Mouse (Mus musculus): ENCODE results near the gene Retnlg. TPM values are rescaled to one million over a fixed set of nuclear protein-coding genes. Genes with fewer than 3 reads are reported as not detected.
"Not testable (repeated sequence)": the region's sequence is repeated elsewhere in the genome, so short reads cannot be mapped to it uniquely, and the experiment has no call there.

Gene Retnlg
- under 1 TPM in 1 of 2 experiments, not detected in 1; 0.98 TPM for total RNA-seq (2021)
- long read RNA-seq, experiment 1: 0 reads
- long read RNA-seq, experiment 2, partial matches to known transcripts: 0 of 1 reads
- long read RNA-seq, experiment 2, other reads (novel, unspliced or antisense): 0 of 1 reads

DNA sequence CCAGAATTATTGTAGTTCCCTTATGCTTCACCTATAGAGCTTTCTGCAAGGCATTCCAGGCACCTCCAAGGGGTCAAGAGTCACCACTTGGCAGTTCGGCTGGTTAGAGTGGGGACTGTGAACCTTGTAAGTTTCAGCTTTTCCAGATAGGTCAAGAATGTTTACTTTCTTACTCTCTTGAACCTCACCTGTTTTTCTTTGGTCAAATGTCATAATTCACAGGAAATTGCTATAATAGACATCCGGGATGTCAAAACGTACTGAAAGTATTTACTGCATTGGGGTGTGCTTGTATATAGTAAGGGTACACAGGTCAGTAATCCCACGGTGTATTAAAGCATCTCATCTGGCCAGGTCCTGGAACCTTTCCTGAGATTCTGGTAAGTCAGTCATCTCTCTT is at the start of gene Retnlg:
Retnlg (plus strand) TSS at position 301 of the 400 bp plus-strand sequence.
- DNase-seq (ENCODE audit: low spot score in 2 of 2): no peak

DNA sequence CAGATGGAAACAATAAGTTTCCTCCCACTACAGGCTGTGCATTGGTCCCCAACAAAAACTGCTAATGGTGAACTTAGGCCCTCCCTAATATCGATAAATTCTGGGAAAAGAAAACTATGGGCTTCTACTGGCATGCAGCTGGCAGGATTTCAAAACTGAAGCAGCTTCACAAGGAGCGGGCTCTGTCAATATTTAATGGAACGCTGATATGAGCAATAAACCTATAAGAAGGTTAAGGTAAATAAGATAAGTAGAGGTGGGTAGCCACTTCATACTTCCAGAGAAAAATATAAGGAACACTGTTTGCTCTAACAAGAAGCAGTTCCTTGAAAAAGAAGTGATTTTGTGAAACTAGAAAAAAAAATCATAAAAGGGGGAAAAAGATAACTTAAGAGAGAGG is 45.9 kb upstream of the Retnlg start:
- no peak for DNase-seq (ENCODE audit: low spot score in 2 of 2)

DNA sequence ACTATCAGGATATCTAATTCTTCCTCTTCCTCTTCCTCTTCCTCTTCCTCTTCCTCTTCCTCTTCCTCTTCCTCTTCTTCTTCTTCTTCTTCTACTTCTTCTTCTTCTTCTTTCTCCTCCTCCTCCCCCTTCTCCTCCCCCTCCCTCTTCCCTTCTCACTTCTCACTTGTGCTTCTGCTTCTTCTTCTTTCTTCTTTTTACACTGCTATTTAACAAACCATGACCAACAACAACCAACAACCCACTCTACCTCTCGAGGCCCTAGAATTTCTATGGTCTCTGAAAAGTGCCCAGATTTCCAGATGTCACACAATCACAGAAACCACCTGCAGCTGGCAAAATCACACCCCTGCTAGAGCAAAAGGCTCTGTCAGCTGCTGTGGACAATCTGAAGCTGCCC is 44.8 kb upstream of the Retnlg start:
- no peak for DNase-seq (ENCODE audit: low spot score in 2 of 2)

DNA sequence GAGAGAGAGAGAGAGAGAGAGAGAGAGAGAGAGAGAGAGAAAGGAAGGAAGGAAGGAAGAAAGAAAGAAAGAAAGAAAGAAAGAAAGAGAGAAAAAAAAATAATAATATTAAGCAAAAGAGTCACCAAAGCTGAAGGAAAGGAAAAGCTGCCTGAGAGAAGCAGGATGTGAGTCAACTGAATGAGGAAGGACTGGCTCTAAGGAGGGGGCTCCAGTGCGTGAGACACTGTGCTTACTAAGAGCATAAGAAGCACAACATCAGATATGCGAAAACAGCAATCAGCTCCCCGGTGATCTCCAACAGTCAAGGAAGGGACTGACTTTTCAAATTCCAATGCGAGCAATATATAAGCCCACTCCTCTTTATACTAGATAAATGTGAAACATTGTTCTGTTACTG is 43.4 kb upstream of the Retnlg start:
- no peak for DNase-seq (ENCODE audit: low spot score in 2 of 2)

DNA sequence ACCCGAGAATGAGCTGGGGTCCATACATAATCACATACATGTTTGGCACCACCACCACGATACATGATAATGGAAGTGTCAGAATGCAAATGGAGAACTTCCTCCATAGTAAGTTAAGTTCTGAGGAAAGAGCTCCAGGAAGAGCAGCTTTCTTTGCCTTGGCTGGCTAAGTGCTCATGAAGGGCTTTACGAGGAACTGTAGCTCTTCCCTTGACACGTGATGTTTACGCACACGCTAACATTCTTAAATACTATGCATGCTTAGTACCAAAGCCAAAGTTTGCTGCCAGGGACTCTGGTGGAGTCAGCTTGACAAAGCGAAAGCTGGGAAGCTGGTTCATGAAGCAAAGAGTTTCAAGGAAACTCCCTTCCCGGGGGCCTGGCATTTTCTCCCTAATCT is 40.4 kb upstream of the Retnlg start:
- DNase-seq (ENCODE audit: low spot score in 2 of 2): no peak

DNA sequence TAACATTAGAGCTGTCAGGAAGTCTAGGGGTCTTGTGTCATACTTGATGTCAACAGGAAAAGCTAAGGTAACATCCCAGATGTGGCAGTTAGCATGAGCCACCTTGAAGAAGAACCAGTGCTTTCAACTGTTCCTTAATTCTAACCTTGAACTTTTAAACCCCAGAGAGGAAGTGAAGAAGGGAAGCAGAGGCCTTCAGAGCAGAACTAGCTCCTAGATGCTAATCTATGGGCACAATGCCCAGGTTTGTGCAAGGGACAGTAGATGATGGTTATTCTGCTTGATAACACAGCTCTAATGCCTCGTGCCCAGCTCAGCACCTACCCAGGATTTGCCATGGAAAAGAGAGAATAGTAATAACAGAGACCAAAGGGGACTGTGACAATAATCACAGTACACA is 38.8 kb upstream of the Retnlg start:
- not testable (repeated sequence) for DNase-seq (ENCODE audit: low spot score in 2 of 2)

DNA sequence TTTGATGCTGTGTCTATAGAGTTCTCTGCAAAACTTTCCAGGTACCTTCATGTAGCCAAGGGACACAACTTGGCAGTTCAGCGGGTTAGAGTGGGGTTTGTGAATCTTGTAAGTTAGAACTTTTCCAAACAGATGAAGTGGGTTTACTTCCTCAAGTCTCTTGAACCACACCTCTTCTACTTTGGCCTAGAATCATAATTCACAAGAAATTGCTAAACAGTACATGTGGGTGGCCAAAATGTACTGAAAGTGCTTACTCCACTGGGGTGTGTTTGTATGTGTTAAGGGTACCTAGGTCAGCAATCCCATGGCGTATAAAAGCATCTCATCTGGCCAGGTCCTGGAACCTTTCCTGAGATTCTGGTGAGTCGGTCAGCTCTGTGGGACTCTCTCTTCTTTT is 30.2 kb upstream of the Retnlg start, which contains the start of gene Retnla:
Retnla (plus strand) TSS at position 286 of the 400 bp plus-strand sequence.
- DNase-seq (ENCODE audit: low spot score in 2 of 2): no peak

DNA sequence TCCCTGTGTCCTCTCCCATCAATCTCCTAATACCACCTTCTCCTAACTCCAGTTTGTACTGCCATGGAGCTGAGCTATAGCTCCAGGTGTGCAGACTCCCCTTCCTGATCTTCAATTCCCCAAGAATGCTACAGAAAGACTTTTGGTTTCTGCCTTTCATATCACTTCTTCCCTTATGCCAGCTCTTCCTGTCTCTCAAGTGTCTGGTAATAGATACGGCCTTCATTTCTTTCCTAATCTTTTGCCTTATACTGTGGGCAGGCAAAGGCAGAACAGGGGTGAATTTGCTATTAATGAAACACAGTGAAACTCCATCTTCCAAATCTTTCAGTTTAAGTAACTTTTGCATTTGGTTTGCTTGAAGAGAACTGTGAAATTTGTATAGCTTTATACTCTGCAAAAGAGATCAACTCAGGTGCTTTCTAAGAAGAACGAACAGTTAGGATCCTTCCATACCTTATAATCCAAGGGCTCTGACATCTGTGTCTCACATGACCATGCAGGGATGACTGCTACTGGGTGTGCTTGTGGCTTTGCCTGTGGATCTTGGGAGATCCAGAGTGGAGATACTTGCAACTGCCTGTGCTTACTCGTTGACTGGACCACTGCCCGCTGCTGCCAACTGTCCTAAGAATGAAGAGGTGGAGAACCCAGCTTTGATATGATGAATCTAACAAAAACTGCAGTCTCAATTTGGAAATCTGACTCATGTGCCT is 28.6 kb upstream of the Retnlg start:
- DNase-seq (ENCODE audit: low spot score in 2 of 2): no peak

DNA sequence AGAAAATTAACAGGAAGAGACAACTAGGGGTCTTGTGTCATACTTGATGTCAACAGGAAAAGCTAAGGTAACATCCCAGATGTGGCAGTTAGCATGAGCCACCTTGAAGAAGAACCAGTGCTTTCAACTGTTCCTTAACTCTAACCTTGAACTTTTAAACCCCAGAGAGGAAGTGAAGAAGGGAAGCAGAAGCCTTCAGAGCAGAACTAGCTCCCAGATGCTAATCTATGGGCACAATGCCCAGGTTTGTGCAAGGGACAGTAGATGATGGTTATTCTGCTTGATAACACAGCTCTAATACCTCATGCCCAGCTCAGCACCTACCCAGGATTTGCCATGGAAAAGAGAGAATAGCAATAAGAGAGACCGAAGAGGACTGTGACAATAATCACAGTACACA is 7.4 kb upstream of the Retnlg start:
- not testable (repeated sequence) for DNase-seq (ENCODE audit: low spot score in 2 of 2)

DNA sequence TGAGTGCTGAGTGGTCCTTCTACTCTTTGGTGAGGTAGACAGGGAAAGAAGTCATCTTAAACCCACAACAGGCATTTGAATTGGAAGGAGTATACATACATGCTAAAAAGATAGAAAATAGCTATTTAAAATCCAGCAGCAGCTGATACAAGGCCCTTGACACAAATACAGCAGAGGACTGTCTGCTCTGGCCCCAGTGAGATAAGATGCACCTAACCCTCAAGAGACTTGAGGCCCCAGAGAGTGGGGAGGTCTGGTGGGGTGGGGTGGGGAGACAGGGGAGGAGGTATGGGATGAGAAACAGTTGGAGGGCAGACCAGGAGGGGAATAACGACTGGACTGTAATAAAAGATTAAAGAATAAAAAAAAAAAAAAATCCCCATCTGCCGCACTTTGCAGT is 4.7 kb upstream of the Retnlg start:
- DNase-seq (ENCODE audit: low spot score in 2 of 2): no peak

DNA sequence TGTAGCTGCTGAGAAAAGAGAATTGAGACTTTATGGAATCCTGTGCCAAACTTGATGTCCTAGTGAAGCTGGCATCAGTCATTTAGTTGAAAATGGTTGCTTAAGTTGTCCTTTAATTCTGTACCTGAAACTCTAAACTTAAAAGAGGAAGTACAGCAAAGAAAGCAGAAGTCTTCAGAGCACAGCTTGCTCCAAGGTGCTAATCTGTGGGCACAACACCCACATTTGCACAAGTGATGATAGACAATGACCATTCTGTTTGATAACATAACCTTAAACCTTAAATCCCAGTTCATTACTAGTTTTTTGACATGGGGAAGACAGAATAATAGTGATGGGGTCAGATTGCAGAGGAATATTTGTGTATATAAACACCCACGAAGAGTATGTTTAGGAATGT is 3.8 kb upstream of the Retnlg start:
- DNase-seq (ENCODE audit: low spot score in 2 of 2): no peak

DNA sequence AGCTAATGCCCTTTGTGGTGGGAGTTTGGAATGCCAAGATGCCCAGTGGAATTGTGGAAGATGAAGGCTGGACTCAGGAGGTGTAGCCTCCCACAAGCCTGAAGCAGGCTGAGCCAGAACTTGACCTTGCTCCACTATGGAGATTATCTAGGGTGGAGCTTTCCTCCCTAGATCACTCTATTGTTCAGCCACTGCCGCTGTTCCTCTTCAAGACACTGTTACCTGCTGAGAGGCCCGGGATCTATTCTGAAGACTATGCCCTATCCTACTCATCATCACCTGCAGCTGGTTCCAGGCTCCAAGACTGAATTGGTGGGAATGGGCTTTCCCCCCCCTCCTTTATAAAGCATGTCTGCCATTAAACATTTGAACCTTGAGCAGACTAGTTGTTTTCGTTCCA is 2.8 kb upstream of the Retnlg start:
- DNase-seq (ENCODE audit: low spot score in 2 of 2): no peak

DNA sequence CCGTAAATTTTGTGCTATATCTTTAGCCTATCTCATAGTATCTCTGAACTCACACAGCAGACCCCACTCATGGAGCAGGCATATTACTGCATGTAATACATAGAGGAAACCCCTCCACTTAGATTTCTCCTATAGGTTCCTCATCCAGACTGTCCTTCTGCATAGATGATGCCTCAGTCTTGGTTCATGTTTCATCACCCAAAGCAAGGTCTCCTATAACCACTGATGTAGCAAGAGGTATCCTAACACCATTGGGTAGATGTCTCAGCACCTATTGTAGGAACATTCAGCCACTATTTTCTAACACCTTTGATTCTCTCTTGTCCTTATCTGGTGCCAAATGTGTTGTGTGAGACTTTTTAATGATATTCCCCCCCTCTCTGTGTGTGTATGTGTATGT is 667 bp upstream of the Retnlg start:
- DNase-seq (ENCODE audit: low spot score in 2 of 2): no peak

DNA sequence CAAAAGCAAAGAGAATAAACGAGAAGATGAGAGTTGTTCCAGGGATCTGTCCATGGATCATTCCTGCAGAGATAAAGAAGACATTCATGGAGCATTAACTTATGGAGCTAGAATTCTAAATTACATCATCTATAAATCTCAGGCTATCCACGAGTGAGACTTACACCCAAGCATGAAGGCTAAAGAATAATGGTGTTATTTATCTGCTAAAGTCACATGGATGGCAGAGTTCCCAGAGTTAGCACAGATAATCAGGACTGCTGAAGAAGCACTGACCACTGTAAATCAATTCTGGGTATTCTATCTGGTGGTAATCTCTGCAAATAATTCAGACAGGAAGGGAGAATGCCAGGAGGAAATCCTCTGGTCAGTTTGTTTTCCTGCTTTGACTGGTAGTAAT is 18.3 kb downstream of the Retnlg start:
- no peak for DNase-seq (ENCODE audit: low spot score in 2 of 2)

DNA sequence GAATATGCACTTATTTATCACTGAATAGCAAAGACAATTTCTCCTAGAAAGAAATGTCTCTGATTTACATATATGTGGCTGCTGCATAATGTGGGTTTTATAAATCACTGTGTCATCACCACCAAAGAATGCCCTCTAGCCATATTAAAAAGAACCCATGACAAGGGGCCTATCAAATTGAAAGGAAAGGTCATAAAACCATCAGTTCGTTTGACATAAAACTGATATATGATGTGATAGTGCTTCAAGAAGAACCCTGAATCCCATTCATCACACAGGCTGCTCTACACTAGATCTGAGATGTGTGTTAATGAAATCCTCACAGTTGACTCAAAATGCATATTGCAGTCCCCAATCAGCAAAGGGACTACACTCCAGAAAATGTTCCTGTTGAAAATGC is 27.4 kb downstream of the Retnlg start:
- no peak for DNase-seq (ENCODE audit: low spot score in 2 of 2)

DNA sequence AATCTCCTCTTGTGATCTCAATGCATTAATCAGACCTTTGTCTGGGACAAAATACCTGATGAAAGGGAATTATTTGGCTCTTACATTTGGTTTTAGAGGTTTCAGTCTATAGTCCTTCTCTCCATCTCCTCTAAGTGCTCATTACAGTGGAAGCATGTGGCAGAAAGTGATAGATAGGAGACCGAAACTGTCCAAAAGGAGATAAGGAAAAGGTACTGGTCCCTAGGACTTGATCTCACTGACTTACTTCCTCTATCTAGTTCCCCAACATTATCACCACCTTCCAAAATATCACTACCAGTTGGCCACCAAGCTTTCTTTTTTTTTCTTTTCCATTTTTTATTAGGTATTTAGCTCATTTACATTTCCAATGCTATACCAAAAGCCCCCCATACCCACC is 38.8 kb downstream of the Retnlg start:
- no peak for DNase-seq (ENCODE audit: low spot score in 2 of 2)

DNA sequence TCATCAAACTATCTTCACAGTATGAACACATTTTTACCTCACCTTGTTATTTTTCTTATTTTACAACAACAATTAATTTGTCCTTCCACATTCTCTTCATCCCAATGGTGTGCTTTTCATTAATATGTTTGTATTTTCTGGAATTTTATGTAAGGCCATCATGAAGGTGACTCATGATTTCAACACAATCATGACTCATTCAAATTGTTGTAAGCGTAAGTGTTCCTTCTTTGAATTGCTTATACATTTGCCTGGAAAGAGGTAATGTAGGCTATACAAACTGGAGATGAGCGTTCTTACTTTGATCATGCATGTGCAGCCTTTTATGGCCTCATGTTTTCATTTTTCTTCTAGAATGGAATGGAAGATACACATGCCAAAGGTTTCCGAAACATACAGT is 40.8 kb downstream of the Retnlg start:
- DNase-seq (ENCODE audit: low spot score in 2 of 2): no peak

DNA sequence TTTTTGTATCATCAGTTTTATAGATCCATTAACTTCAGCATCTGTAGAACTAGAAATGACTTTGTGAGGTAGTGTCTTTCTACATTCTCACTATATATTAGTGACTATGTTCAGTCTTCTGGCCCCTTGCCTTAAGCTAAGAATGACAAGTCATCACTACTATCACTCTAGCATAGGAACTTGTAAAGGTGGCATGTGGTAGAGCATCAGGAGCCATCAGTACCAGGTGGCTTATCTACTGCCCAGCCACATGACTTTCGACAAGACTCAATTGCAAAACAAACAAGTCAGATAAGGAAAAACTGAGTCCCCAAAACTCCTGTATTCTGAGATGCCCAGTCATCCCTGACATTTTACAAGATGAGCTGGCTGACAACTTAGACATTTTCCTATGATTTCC is 51.3 kb downstream of the Retnlg start:
- DNase-seq (ENCODE audit: low spot score in 2 of 2): no peak

Other genes with a start within 250 kb of the Retnlg start
- not detected for gene Trat1, start 100.6 kb upstream of the Retnlg start, total RNA-seq (2021)
- gene Retnlb, start 55.8 kb upstream of the Retnlg start, total RNA-seq (2021): not detected
- gene Retnla, start 30.1 kb upstream of the Retnlg start, total RNA-seq (2021): not detected
- 10 to 100 TPM; 13.8 to 18.7 TPM for gene Dzip3, start 121.5 kb downstream of the Retnlg start, total RNA-seq (2021)
- 10 to 100 TPM; 10.8 to 12.2 TPM for gene Cip2a, start 121.6 kb downstream of the Retnlg start, total RNA-seq (2021)
- not detected for gene Myh15, start 184.9 kb downstream of the Retnlg start, total RNA-seq (2021)

Measured in gastrocnemius, postnatal 4 days (tissue).